Mouse (Mus musculus): ENCODE data around the gene Fgfr2.

- TF ChIP-seq CTCF (conservative IDR thresholded peaks at IDR 0.05; ENCODE audit: low read length) (no peak), NANOG (IDR thresholded peaks at IDR 0.05; ENCODE audit: borderline replicate concordance, low read length) (no peak), POU5F1 (IDR thresholded peaks at IDR 0.05; ENCODE audit: borderline replicate concordance, low read length) (no peak)
Measured at GRCm38 (mm10) chr7:131543623-131544481, 1579.3 kb downstream of the Fgfr2 start.

Data from E14TG2a.4 (cell line).